Mouse (Mus musculus): Measurements from ENCODE around the gene Mpzl2. TPM values are rescaled to one million over a fixed set of nuclear protein-coding genes. Genes with fewer than 3 reads are reported as not detected.

Gene Mpzl2
- polyA plus RNA-seq, 1 experiment from 2014 or later: 0.77 TPM

DNA sequence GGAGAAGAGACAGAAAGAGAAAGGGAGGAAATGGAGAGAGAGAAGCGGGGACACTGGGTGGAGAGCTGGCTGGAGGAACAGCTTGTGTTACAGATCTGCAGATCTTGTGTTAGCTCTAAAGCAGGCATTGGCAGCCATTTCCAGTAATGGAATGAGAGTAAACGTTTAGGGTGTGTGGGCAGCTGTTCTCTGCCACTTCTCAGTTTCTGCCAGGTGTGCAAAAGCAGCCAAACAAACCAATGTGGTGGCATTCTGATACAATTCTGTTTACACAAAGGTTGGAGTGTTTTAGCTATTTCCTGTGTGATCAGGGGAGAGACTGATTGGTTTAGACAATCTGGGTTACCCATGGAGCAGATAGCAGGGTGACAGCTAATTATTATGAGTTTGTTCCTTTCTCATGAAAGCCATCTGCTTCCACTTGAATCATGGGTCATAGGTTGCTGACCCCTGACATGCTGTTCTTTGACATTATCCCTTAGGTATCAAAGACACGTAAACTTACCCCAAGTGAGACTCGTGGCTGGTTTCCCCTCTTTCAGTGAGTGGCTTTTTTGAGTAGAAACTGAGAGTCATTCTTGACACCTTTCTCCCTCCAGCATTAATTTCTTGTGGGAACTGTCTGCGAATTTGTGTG is 18.8 kb downstream of the Mpzl2 start:
- H3K9me3 ChIP-seq (replicated peaks): no peaks in the 10 kb centered on the region
- no peak overlapping the region for H3K4me2 ChIP-seq
- no peak overlapping the region for H3K27ac ChIP-seq (replicated peaks)
- H3K36me3 ChIP-seq: no peaks in the 10 kb centered on the region
- H3K27me3 ChIP-seq (replicated peaks): peaks cover 31% of the 10 kb centered on the region
- H3K4me1 ChIP-seq: peaks cover 7% of the 10 kb centered on the region; the same call in 1 of the 2 replicates
- H3K4me3 ChIP-seq (replicated peaks): no peak overlapping the region
- H3K9ac ChIP-seq (replicated peaks): no peak overlapping the region
- no peak for ATAC-seq (ENCODE audit: low FRiP score)
- WGBS: 53% methylated on average over 5 of the region's 5 CpGs

DNA sequence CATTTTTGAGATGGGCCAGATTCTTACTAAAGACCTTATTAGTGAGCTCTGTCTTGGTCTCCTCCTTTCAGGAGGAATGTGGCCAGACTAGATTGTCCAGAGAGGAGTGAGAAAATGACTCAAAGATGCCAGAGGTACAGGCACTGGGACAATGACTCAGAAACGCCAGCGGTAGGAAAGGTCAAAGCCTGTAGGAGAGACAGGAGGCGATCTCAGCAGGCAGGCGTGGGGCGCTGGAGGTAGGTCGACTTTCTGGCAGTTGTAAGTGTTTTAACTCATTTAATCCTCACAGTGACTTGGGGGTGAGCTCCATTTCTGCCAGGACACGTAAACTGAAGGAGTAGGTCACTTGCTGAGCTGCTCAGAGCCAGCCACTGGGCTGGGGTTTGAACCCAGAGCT is 20.6 kb downstream of the Mpzl2 start:
- Histone ChIP-seq H3K4me3 (replicated peaks) (no peak overlapping the region), H3K4me1 (peaks cover 3% of the 10 kb centered on the region; the same call in 1 of the 2 replicates), H3K4me2 (no peak overlapping the region), H3K9ac (replicated peaks) (no peak overlapping the region), H3K9me3 (replicated peaks) (no peaks in the 10 kb centered on the region), H3K27ac (replicated peaks) (no peak overlapping the region), H3K27me3 (replicated peaks) (peaks cover 29% of the 10 kb centered on the region), H3K36me3 (no peaks in the 10 kb centered on the region)
- 50% methylated on average over 7 of the region's 7 CpGs for WGBS
- no peak for ATAC-seq (ENCODE audit: low FRiP score)

DNA sequence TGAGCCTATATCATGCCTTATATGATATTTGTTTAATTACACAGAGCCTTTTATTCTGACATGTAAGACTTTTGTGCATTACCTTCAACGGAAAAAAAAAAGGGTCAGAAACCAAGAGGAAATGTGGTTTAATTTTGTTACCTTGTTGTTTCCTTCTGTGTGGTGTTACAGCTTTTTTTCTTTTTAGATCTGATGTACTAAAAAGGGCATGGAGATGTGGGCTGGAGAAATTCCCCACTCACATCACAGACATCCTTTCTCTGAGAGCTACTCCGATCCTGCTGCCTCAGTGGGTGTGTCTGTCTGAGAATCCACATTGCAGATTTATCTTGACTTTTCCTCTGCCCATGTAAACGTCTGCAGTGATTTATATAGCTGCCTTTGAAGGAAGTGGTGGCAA is 23.1 kb downstream of the Mpzl2 start:
- Histone ChIP-seq H3K36me3 (no peaks in the 10 kb centered on the region), H3K4me3 (replicated peaks) (no peak overlapping the region), H3K9ac (replicated peaks) (no peak overlapping the region), H3K4me1 (no peaks in the 10 kb centered on the region), H3K4me2 (no peak overlapping the region), H3K27me3 (replicated peaks) (peaks cover 20% of the 10 kb centered on the region), H3K9me3 (replicated peaks) (no peaks in the 10 kb centered on the region), H3K27ac (replicated peaks) (no peak overlapping the region)
- no peak for ATAC-seq (ENCODE audit: low FRiP score)
- WGBS: 71% methylated on average over 3 of the region's 3 CpGs

- ATAC-seq (ENCODE audit: low FRiP score): no peak
- H3K4me1 ChIP-seq: no peaks in the 10 kb centered on the region
- no peak overlapping the region for H3K9ac ChIP-seq (replicated peaks)
- no peak overlapping the region for H3K27ac ChIP-seq (replicated peaks)
- 89% methylated on average over 6 of the region's 6 CpGs for WGBS
- H3K4me2 ChIP-seq: no peak overlapping the region
- no peaks in the 10 kb centered on the region for H3K9me3 ChIP-seq (replicated peaks)
- peaks cover 8% of the 10 kb centered on the region; the same call in 1 of the 2 replicates for H3K27me3 ChIP-seq (replicated peaks)
- H3K4me3 ChIP-seq (replicated peaks): no peak overlapping the region
- H3K36me3 ChIP-seq: no peaks in the 10 kb centered on the region
Observed at GRCm38 (mm10) chr9:45064421-45064820, 24.8 kb downstream of the Mpzl2 start.

- no peaks in the 10 kb centered on the region for H3K4me1 ChIP-seq
- no peak overlapping the region for H3K4me3 ChIP-seq (replicated peaks)
- no peaks in the 10 kb centered on the region for H3K9me3 ChIP-seq (replicated peaks)
- H3K36me3 ChIP-seq: no peaks in the 10 kb centered on the region
- H3K27me3 ChIP-seq (replicated peaks): no peaks in the 10 kb centered on the region
- no peak for ATAC-seq (ENCODE audit: low FRiP score)
- no peak overlapping the region for H3K4me2 ChIP-seq
- H3K9ac ChIP-seq (replicated peaks): no peak overlapping the region
- no peak overlapping the region for H3K27ac ChIP-seq (replicated peaks)
- 92% methylated on average over 4 of the region's 4 CpGs for WGBS
Observed at GRCm38 (mm10) chr9:45066735-45067134, 27.1 kb downstream of the Mpzl2 start.

GRCm38 (mm10) chr9:45071800-45072199 is 32.2 kb downstream of the Mpzl2 start:
- Histone ChIP-seq H3K36me3 (no peaks in the 10 kb centered on the region), H3K27ac (replicated peaks) (no peak overlapping the region), H3K4me3 (replicated peaks) (no peak overlapping the region), H3K9ac (replicated peaks) (no peak overlapping the region), H3K27me3 (replicated peaks) (no peaks in the 10 kb centered on the region), H3K4me2 (no peak overlapping the region), H3K4me1 (no peaks in the 10 kb centered on the region), H3K9me3 (replicated peaks) (no peaks in the 10 kb centered on the region)
- WGBS: 80% methylated on average over 3 of the region's 3 CpGs
- ATAC-seq (ENCODE audit: low FRiP score): no peak

DNA sequence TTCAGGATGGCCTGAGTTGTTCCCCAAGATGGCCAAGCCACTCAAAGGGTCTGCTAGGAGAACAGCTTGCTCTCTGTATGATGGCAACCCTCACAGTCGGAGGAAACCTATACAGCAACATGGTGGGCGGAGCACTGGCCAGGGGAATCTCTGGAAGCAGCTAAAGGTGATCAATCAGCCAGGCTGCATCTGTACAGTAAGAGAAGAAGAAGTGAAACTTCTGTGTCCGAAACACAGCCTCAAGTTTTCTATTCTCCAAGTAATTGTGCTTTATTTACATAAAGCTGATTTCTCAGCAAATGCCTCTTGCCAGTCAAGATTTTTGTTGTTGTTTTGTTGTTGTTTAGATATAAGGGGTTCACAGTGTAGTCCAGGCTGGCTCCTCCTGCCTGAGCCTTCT is 38.3 kb downstream of the Mpzl2 start:
- no peak for ATAC-seq (ENCODE audit: low FRiP score)
- no peaks in the 10 kb centered on the region for H3K9me3 ChIP-seq (replicated peaks)
- H3K27ac ChIP-seq (replicated peaks): no peak overlapping the region
- 67% methylated on average over 3 of the region's 3 CpGs for WGBS
- no peak overlapping the region for H3K4me3 ChIP-seq (replicated peaks)
- no peak overlapping the region for H3K9ac ChIP-seq (replicated peaks)
- no peaks in the 10 kb centered on the region for H3K4me1 ChIP-seq
- H3K36me3 ChIP-seq: no peaks in the 10 kb centered on the region
- H3K4me2 ChIP-seq: no peak overlapping the region
- 0 out of 2 replicates have a peak, but pooled peaks cover 7% of the 10 kb centered on the region for H3K27me3 ChIP-seq (replicated peaks)

DNA sequence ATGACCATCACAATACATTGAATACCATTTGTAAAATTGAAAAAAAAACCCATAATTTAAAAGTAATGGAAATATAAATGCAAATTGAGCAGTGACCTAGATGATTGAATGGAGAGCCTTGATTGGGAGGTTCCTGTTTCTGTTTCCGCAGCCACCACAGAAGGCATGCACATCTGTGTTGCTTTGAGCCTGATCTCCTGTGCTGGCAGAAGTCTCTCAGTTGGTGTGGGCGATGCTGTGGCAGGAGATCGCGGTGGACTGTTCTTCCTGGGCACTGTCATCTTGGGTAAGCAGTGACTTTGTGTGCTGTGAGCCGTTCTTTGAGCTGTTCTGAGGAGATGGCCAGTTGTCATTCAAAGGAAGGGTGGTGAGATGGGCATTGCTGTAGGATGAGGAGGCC is 39.4 kb downstream of the Mpzl2 start, which contains the start of gene Jaml:
Gene Jaml (plus strand): TSS at position 173 of the 400 bp plus-strand sequence.
- 92% methylated on average over 5 of the region's 5 CpGs for WGBS
- H3K9me3 ChIP-seq (replicated peaks): no peaks in the 10 kb centered on the region
- H3K4me3 ChIP-seq (replicated peaks): no peak within 1 kb of the TSS
- no peaks in the 10 kb centered on the region for H3K36me3 ChIP-seq
- H3K9ac ChIP-seq (replicated peaks): no peak within 1 kb of the TSS
- H3K4me2 ChIP-seq: no peak within 1 kb of the TSS
- no peak within 1 kb of the TSS for H3K27ac ChIP-seq (replicated peaks)
- ATAC-seq (ENCODE audit: low FRiP score): no peak
- no peaks in the 10 kb centered on the region for H3K4me1 ChIP-seq
- 0 out of 2 replicates have a peak, but pooled peaks cover 7% of the 10 kb centered on the region for H3K27me3 ChIP-seq (replicated peaks)

DNA sequence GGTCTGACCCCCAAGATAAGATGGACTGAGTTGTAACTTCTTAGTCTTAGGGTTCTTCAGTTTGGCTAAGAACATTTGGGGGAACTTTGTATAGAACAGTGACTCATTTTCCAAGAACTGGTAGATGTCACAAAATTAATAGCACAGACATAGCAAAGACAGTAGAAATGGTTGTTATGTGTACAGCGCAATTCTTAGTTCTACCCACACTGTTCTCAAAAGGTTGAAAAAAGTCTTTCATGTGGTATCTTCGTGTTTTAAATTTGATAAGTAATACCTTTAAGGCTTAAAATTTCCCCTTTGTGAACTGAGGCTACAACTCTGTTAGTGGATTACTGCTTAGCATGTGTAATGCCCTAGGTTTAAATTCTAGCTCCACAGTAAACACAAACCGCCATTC is 43.5 kb downstream of the Mpzl2 start:
- Histone ChIP-seq H3K9ac (replicated peaks) (no peak overlapping the region), H3K9me3 (replicated peaks) (no peaks in the 10 kb centered on the region), H3K4me2 (no peak overlapping the region), H3K27me3 (replicated peaks) (0 out of 2 replicates have a peak, but pooled peaks cover 3% of the 10 kb centered on the region), H3K36me3 (no peaks in the 10 kb centered on the region), H3K27ac (replicated peaks) (no peak overlapping the region), H3K4me3 (replicated peaks) (no peak overlapping the region), H3K4me1 (no peaks in the 10 kb centered on the region)
- 87% methylated on average over 3 of the region's 3 CpGs for WGBS
- ATAC-seq (ENCODE audit: low FRiP score): no peak

DNA sequence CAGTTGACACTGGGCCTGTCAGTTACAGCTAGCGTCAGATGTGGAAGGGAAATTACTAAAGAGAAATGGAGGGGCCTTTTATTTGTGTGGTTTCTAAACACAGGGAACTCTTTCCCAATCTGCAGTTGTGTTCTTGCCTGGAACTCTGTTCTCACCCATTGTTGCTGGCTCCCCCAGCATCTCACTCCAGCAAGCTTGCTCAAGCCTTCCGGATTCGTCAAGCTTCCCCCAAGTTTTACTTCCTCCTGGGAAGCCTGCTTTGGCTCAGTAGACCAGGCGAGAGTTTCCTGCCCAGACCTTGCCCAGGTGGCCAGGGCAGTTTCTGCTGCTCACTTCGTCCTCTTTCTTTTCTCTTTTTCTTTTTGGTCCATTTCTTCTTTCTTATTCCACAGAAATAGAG is 45.0 kb downstream of the Mpzl2 start:
- H3K4me2 ChIP-seq: no peak overlapping the region
- H3K4me1 ChIP-seq: no peaks in the 10 kb centered on the region
- no peak overlapping the region for H3K4me3 ChIP-seq (replicated peaks)
- WGBS: 84% methylated on average over 5 of the region's 5 CpGs
- H3K27me3 ChIP-seq (replicated peaks): 0 out of 2 replicates have a peak, but pooled peaks cover 3% of the 10 kb centered on the region
- H3K36me3 ChIP-seq: no peaks in the 10 kb centered on the region
- no peaks in the 10 kb centered on the region for H3K9me3 ChIP-seq (replicated peaks)
- ATAC-seq (ENCODE audit: low FRiP score): no peak
- no peak overlapping the region for H3K9ac ChIP-seq (replicated peaks)
- no peak overlapping the region for H3K27ac ChIP-seq (replicated peaks)

DNA sequence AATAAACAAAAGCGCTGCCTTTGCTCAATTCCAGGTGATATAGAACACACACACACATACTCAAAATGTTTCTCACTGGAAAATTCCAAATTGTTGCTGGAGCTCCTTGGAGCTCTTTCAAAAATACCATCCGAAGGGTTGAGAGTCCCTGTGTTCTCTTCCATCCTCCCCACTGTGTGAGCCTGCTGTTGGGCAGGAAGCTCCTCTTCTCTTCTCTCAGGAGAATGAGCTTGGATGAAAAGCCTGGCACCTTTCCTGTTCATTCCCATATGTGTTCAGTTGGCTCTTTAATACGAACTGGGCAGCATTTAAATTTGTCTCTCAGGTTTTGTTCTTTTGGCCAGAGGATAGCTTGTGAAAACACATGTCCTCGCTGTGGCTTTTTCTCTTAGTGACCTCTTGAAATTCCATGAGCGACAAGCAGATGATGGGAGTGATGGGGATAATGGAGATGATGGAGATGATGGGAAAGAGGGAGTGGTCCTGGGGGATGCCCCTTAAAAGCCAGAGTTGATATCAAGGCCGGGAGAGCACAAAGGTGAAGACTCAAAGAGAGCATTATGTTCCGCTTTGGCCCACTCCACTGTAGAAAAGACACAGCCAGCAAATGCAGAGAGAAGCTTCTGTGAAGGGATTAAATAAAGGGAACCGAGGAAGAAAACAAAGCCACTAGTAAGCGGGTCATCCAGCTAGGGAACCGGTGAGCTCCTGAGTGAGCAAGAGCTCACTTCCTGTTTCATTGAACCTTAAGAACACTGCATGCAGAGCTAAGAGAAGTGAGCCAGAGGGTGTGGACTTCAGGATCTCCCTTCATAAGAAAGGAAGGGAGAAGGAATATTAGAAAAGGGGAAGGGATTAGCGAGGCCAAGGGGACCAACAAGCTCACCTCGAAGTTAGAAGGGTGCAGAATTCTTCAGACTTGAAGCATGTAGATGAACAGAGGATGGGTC is 46.4 kb downstream of the Mpzl2 start:
- H3K9me3 ChIP-seq (replicated peaks): no peaks in the 10 kb centered on the region
- no peak overlapping the region for H3K4me3 ChIP-seq (replicated peaks)
- no peak overlapping the region for H3K27ac ChIP-seq (replicated peaks)
- WGBS: 84% methylated on average over 12 of the region's 12 CpGs
- H3K36me3 ChIP-seq: no peaks in the 10 kb centered on the region
- H3K9ac ChIP-seq (replicated peaks): no peak overlapping the region
- H3K27me3 ChIP-seq (replicated peaks): 0 out of 2 replicates have a peak, but pooled peaks cover 3% of the 10 kb centered on the region
- H3K4me2 ChIP-seq: no peak overlapping the region
- no peak for ATAC-seq (ENCODE audit: low FRiP score)
- no peaks in the 10 kb centered on the region for H3K4me1 ChIP-seq

DNA sequence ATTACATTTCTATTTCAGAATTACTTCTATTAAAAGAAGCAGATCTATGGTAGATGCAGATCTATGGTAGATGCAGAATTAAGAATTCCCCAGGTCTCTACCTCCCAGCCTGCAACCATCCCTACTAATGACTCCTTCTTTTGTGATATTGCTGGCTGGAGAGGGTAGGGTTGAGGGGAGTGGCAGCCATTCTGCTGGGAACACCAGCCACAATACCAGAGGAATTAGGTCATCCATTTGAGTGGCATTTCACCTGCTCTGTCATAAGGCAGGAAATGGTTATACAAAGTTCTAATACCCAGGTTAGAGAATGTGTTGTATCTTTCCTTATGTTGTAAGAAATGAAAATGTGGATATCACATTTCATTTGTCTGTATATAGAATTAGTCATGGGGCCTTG is 48.4 kb downstream of the Mpzl2 start:
- Histone ChIP-seq H3K9ac (replicated peaks) (no peak overlapping the region), H3K27me3 (replicated peaks) (no peaks in the 10 kb centered on the region), H3K27ac (replicated peaks) (no peak overlapping the region), H3K4me3 (replicated peaks) (no peak overlapping the region), H3K9me3 (replicated peaks) (no peaks in the 10 kb centered on the region), H3K4me2 (no peak overlapping the region), H3K4me1 (no peaks in the 10 kb centered on the region), H3K36me3 (no peaks in the 10 kb centered on the region)
- no peak for ATAC-seq (ENCODE audit: low FRiP score)

Measured in neural tube, embryonic 15.5 days (tissue).